Mouse (Mus musculus): ENCODE data around the gene Mid2. TPM values are rescaled to one million over a fixed set of nuclear protein-coding genes. Genes with fewer than 3 reads are reported as not detected.

Mid2 gene
- polyA plus RNA-seq (2017; shearing (Covaris generic)), result 1.3 TPM

GRCm38 (mm10) chrX:140664479-140665241, at the start of gene Mid2:
Gene Mid2 (plus strand): TSS chrX:140664599.

GRCm38 (mm10) chrX:140813312-140814006, 149.1 kb downstream of the Mid2 start, which contains the start of gene Tex13b:
Gene Tex13b (minus strand): TSS chrX:140813433.

Other genes with a start within 250 kb of the Mid2 start
- 86.1 TPM for gene Prps1, start 208.0 kb upstream of the Mid2 start, polyA plus RNA-seq (2017; shearing (Covaris generic))
- gene Tsc22d3, start 63.9 kb upstream of the Mid2 start, polyA plus RNA-seq (2017; shearing (Covaris generic)), result 626 TPM
- 0.39 TPM for gene Tex13b, start 148.8 kb downstream of the Mid2 start, polyA plus RNA-seq (2017; shearing (Covaris generic))
- gene Vsig1, start 243.0 kb downstream of the Mid2 start, polyA plus RNA-seq (2017; shearing (Covaris generic)), result not detected

Data from effector memory CD4-positive, alpha-beta T cell, adult 5 months (primary cell).